Mouse (Mus musculus): ENCODE results near the gene Plpp6. TPM values are rescaled to one million over a fixed set of nuclear protein-coding genes. Genes with fewer than 3 reads are reported as not detected.

Gene Plpp6
- total RNA-seq, 1 experiment = 2.0 TPM

GRCm38 (mm10) chr19:29008069-29008706 lies 44.4 kb downstream of the Plpp6 start:
- Histone ChIP-seq H3K9me3 (ENCODE audit: control insufficient read depth, insufficient read depth, low read depth, low read length) (no peaks in the 10 kb centered on the region), H3K9ac (ENCODE audit: insufficient read depth, low read depth, low read length, poor library complexity, severe bottlenecking) (no peak overlapping the region), H3K4me1 (ENCODE audit: control insufficient read depth in 2 of 2, insufficient read depth in 2 of 2, low read length in 2 of 2, poor library complexity in 1 of 2) (peaks cover 10 to 28% of the 10 kb centered on the region in 2 experiments), H3K36me3 (ENCODE audit: control insufficient read depth, insufficient read depth, low read length, poor library complexity, severe bottlenecking) (peaks cover 6% of the 10 kb centered on the region), H3K27ac (ENCODE audit: insufficient read depth, low read depth, low read length, poor library complexity, severe bottlenecking) (peak overlapping the region; percentile 98), H3K4me3 (ENCODE audit: insufficient read depth in 1 of 2, low read depth in 1 of 2, low read length in 2 of 2, poor library complexity in 1 of 2, severe bottlenecking in 1 of 2) (no peak overlapping the region)
- peak; percentile 86 for DNase-seq (ENCODE audit: low read depth, low spot score)
- in situ Hi-C loops (cut with MboI; ENCODE audit: low sequenced_read_pairs in 2 of 2, unreplicated experiment in 2 of 2) = no loop called here
- TF ChIP-seq CHD2 (IDR thresholded peaks at IDR 0.05; ENCODE audit: low read depth, low read length) = peak; percentile 77
- TF ChIP-seq ZC3H11A (IDR thresholded peaks at IDR 0.05; ENCODE audit: borderline replicate concordance, low read depth, low read length) = no peak

- no peaks in the 10 kb centered on the region for H3K9me3 ChIP-seq (ENCODE audit: control insufficient read depth, insufficient read depth, low read depth, low read length)
- no peak overlapping the region for H3K4me3 ChIP-seq (ENCODE audit: insufficient read depth in 1 of 2, low read depth in 1 of 2, low read length in 2 of 2, poor library complexity in 1 of 2, severe bottlenecking in 1 of 2)
- H3K27ac ChIP-seq (ENCODE audit: insufficient read depth, low read depth, low read length, poor library complexity, severe bottlenecking) = peak overlapping the region; percentile 97
- peaks cover 10 to 28% of the 10 kb centered on the region in 2 experiments for H3K4me1 ChIP-seq (ENCODE audit: control insufficient read depth in 2 of 2, insufficient read depth in 2 of 2, low read length in 2 of 2, poor library complexity in 1 of 2)
- H3K9ac ChIP-seq (ENCODE audit: insufficient read depth, low read depth, low read length, poor library complexity, severe bottlenecking) = peak overlapping the region; percentile 67
- in situ Hi-C loops (cut with MboI; ENCODE audit: low sequenced_read_pairs in 2 of 2, unreplicated experiment in 2 of 2) = no loop called here
- DNase-seq (ENCODE audit: low read depth, low spot score) = no peak
- TF ChIP-seq ZC3H11A (IDR thresholded peaks at IDR 0.05; ENCODE audit: borderline replicate concordance, low read depth, low read length) = no peak
- no peak for TF ChIP-seq MAFK (IDR thresholded peaks at IDR 0.05; ENCODE audit: insufficient read depth, low read depth, low read length)
- TF ChIP-seq ZNF384 (IDR thresholded peaks at IDR 0.05; ENCODE audit: low read depth, low read length) = no peak
- no peak for TF ChIP-seq HCFC1 (IDR thresholded peaks at IDR 0.05; ENCODE audit: borderline replicate concordance, insufficient read depth, low read length)
- no peak for TF ChIP-seq CHD2 (IDR thresholded peaks at IDR 0.05; ENCODE audit: low read depth, low read length)
- H3K36me3 ChIP-seq (ENCODE audit: control insufficient read depth, insufficient read depth, low read length, poor library complexity, severe bottlenecking) = peaks cover 8% of the 10 kb centered on the region
These were observed 45.3 kb downstream of the Plpp6 start for GRCm38 (mm10) chr19:29009046-29009445.

- TF ChIP-seq ZNF384 (IDR thresholded peaks at IDR 0.05; ENCODE audit: low read depth, low read length) (no peak), ZC3H11A (IDR thresholded peaks at IDR 0.05; ENCODE audit: borderline replicate concordance, low read depth, low read length) (no peak), CHD2 (IDR thresholded peaks at IDR 0.05; ENCODE audit: low read depth, low read length) (no peak), HCFC1 (IDR thresholded peaks at IDR 0.05; ENCODE audit: borderline replicate concordance, insufficient read depth, low read length) (no peak), MAFK (IDR thresholded peaks at IDR 0.05; ENCODE audit: insufficient read depth, low read depth, low read length) (no peak)
These were observed 47.7 kb downstream of the Plpp6 start for GRCm38 (mm10) chr19:29011355-29011990.

GRCm38 (mm10) chr19:29014466-29015055 lies 50.8 kb downstream of the Plpp6 start:
- no peak for DNase-seq (ENCODE audit: low read depth, low spot score)
- TF ChIP-seq ZC3H11A (IDR thresholded peaks at IDR 0.05; ENCODE audit: borderline replicate concordance, low read depth, low read length) (no peak), CHD2 (IDR thresholded peaks at IDR 0.05; ENCODE audit: low read depth, low read length) (no peak), MAFK (IDR thresholded peaks at IDR 0.05; ENCODE audit: insufficient read depth, low read depth, low read length) (no peak), ZNF384 (IDR thresholded peaks at IDR 0.05; ENCODE audit: low read depth, low read length) (no peak), HCFC1 (IDR thresholded peaks at IDR 0.05; ENCODE audit: borderline replicate concordance, insufficient read depth, low read length) (no peak)
- Histone ChIP-seq H3K36me3 (ENCODE audit: control insufficient read depth, insufficient read depth, low read length, poor library complexity, severe bottlenecking) (peaks cover 10% of the 10 kb centered on the region), H3K4me3 (ENCODE audit: insufficient read depth in 1 of 2, low read depth in 1 of 2, low read length in 2 of 2, poor library complexity in 1 of 2, severe bottlenecking in 1 of 2) (no peak overlapping the region), H3K9me3 (ENCODE audit: control insufficient read depth, insufficient read depth, low read depth, low read length) (no peaks in the 10 kb centered on the region), H3K27ac (ENCODE audit: insufficient read depth, low read depth, low read length, poor library complexity, severe bottlenecking) (no peak overlapping the region), H3K4me1 (ENCODE audit: control insufficient read depth in 2 of 2, insufficient read depth in 2 of 2, low read length in 2 of 2, poor library complexity in 1 of 2) (peaks cover 1 to 2% of the 10 kb centered on the region in 2 experiments; a peak in 3 of 4 replicates), H3K9ac (ENCODE audit: insufficient read depth, low read depth, low read length, poor library complexity, severe bottlenecking) (no peak overlapping the region)
- in situ Hi-C loops (cut with MboI; ENCODE audit: low sequenced_read_pairs in 2 of 2, unreplicated experiment in 2 of 2) = no loop called here

More at GRCm38 (mm10) chr19:29011355-29011990, 47.7 kb downstream of the Plpp6 start:
- no peak overlapping the region for H3K9ac ChIP-seq (ENCODE audit: insufficient read depth, low read depth, low read length, poor library complexity, severe bottlenecking)
- DNase-seq (ENCODE audit: low read depth, low spot score) = no peak
- in situ Hi-C loops (cut with MboI; ENCODE audit: low sequenced_read_pairs in 2 of 2, unreplicated experiment in 2 of 2) = no loop called here
- H3K36me3 ChIP-seq (ENCODE audit: control insufficient read depth, insufficient read depth, low read length, poor library complexity, severe bottlenecking) = peaks cover 14% of the 10 kb centered on the region
- no peak overlapping the region for H3K4me3 ChIP-seq (ENCODE audit: insufficient read depth in 1 of 2, low read depth in 1 of 2, low read length in 2 of 2, poor library complexity in 1 of 2, severe bottlenecking in 1 of 2)
- H3K27ac ChIP-seq (ENCODE audit: insufficient read depth, low read depth, low read length, poor library complexity, severe bottlenecking) = no peak overlapping the region
- no peaks in the 10 kb centered on the region for H3K9me3 ChIP-seq (ENCODE audit: control insufficient read depth, insufficient read depth, low read depth, low read length)
- peaks cover 6 to 17% of the 10 kb centered on the region in 2 experiments for H3K4me1 ChIP-seq (ENCODE audit: control insufficient read depth in 2 of 2, insufficient read depth in 2 of 2, low read length in 2 of 2, poor library complexity in 1 of 2)

Data from ES-E14 (cell line).